Mouse (Mus musculus) kidney, embryonic 14.5 days (tissue): ENCODE results near the gene Smim26. TPM values are rescaled to one million over a fixed set of nuclear protein-coding genes. Genes with fewer than 3 reads are reported as not detected.
A peak's percentile ranks its signal among the peaks of the same experiment; 100 is the strongest.

Experiments used
- ATAC-seq: fragments of 200-750 bp; cut with Nextera tagmentation; 2 replicates; pipeline ENCODE4 v1.8.0; 2017; ENCODE audit warnings: moderate number of reproducible peaks, mild to moderate bottlenecking, moderate TSS enrichment, moderate library complexity; ENCODE audit not compliant: low FRiP score, low TSS enrichment
- H3K27ac ChIP-seq: fragments of 300-500 bp; sonication (generic); 2 replicates; pipeline ENCODE4 v1.5.1; 2014; ENCODE audit warnings: low read depth, mild to moderate bottlenecking, low read length, moderate library complexity, mixed read lengths
- H3K27me3 ChIP-seq: fragments of 300-500 bp; sonication (generic); 2 replicates; pipeline ENCODE4 v1.6.1; 2014; ENCODE audit warnings: mild to moderate bottlenecking, low read length; ENCODE audit not compliant: control insufficient read depth, insufficient read depth
- H3K36me3 ChIP-seq: fragments of 300-500 bp; sonication (generic); 2 replicates; pipeline ENCODE4 v1.6.1; 2014; ENCODE audit warnings: low read length, mixed read lengths; ENCODE audit not compliant: control insufficient read depth, insufficient read depth
- H3K4me1 ChIP-seq: fragments of 300-500 bp; sonication (generic); 2 replicates; pipeline ENCODE4 v1.6.1; 2014; ENCODE audit warnings: low read length, mixed read lengths; ENCODE audit not compliant: control insufficient read depth, insufficient read depth
- H3K4me2 ChIP-seq: fragments of 300-500 bp; sonication (generic); replicated peaks from 2 replicates; pipeline ENCODE4 v1.6.1; 2014; ENCODE audit warnings: low read depth, mild to moderate bottlenecking, low read length
- H3K4me3 ChIP-seq: fragments of 300-500 bp; sonication (generic); 2 replicates; pipeline ENCODE4 v1.5.1; 2014; ENCODE audit warnings: mild to moderate bottlenecking, low read length
- H3K9ac ChIP-seq: fragments of 300-500 bp; sonication (generic); 2 replicates; pipeline ENCODE4 v1.6.1; 2014; ENCODE audit warnings: low read depth, mild to moderate bottlenecking, low read length, moderate library complexity
- H3K9me3 ChIP-seq: fragments of 300-500 bp; sonication (generic); 2 replicates; pipeline ENCODE4 v1.6.1; 2016; ENCODE audit warnings: low read length; ENCODE audit not compliant: control insufficient read depth
- WGBS: fragments of 180-500 bp; shearing (Covaris S2); extraction: QIAGEN DNeasy Blood & Tissue Kit; methylation state at CpG from one replicate; pipeline ENCODE4 v1.1.7; 2014; 5-methylcytosine and 5-hydroxymethylcytosine counted together
- polyA plus RNA-seq: library from polyadenylated mRNA; unstranded; fragments of >200 nt; fragmentation: Nextera tagmentation; extraction: Ambion mirVana; gene quantifications from 2 replicates; pipeline ENCODE4 v1.2.1, GENCODE M21; 2014

The Smim26 gene
- polyA plus RNA-seq, 1 experiment from 2014 or later = 41.8 TPM

DNA sequence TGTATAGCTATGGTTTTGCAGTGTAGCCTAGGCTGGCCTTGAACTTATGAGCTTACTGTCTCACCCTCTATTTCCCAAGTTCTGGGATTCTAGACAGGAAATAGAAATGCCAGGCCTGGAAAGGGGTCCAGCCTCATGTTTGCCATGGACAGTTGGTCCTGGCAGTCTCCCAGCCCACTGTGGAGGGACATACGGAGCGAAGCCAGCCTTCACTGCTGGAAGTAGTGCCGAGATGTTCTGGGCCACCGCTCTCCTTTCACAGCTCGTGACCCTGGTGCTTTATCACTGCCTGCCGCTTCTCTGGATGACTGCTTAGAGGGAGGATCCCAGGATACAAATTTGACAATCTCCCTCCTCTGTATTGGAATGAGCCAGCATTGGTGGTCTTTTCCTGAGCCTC, 27.6 kb downstream of the Smim26 start:
- 44% methylated on average over 6 of the region's 6 CpGs for WGBS
- H3K27ac ChIP-seq = no peak overlapping the region
- H3K4me2 ChIP-seq = no peak overlapping the region
- H3K4me1 ChIP-seq = no peaks in the 10 kb centered on the region
- no peaks in the 10 kb centered on the region; the same call in 1 of the 2 replicates for H3K9me3 ChIP-seq
- H3K4me3 ChIP-seq = no peak overlapping the region
- no peaks in the 10 kb centered on the region for H3K36me3 ChIP-seq
- no peak overlapping the region for H3K9ac ChIP-seq
- H3K27me3 ChIP-seq = no peaks in the 10 kb centered on the region
- ATAC-seq = peak; percentile 72; the same call in 1 of the 2 replicates

DNA sequence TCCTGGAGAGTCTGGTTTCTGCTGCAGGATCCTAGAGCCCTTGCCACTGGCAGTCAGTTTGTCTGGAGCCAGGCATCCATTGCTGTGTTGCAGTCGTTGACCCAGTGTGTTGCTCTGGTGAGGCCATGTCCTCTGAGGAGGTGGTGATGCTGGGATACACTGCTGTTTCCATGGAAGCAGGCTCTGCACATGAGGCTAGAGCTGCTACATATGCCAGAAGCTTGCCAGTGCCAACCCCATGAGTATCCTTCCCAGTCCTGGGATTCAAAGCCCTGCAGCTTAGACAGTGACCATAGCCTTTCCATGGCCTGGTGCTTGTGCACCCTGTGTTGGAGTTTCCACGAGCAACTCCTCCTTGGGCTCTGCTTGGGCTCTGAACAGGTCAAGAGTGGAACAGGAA, 39.7 kb downstream of the Smim26 start:
- no peaks in the 10 kb centered on the region for H3K4me1 ChIP-seq
- H3K27me3 ChIP-seq = no peaks in the 10 kb centered on the region
- no peak overlapping the region for H3K27ac ChIP-seq
- H3K4me2 ChIP-seq = no peak overlapping the region
- ATAC-seq = no peak
- H3K9me3 ChIP-seq = peaks cover 4% of the 10 kb centered on the region; the same call in 1 of the 2 replicates
- no peaks in the 10 kb centered on the region for H3K36me3 ChIP-seq
- H3K4me3 ChIP-seq = no peak overlapping the region
- WGBS = 91% methylated on average over 2 of the region's 2 CpGs
- H3K9ac ChIP-seq = no peak overlapping the region

DNA sequence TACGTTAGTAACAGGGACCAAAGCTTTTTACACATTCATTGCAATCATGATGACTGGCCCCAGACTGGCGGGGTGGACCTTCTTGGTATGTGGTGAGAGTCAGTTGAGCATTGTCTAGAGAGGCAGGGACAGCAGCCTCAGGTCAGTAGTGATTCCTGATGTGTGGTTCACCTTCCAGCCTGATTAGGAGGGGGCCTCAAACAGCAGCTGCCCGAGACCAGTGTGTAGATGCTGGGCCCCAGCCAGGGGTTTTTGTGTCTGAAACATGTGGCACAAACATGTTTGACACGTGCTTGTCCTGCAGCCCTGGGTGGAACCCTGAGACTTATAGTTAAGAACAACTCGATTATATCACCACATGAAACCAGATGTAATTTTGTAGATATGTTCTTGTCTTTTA, 40.4 kb downstream of the Smim26 start:
- Histone ChIP-seq H3K9ac (no peak overlapping the region), H3K27me3 (no peaks in the 10 kb centered on the region), H3K4me3 (no peak overlapping the region), H3K9me3 (peaks cover 4% of the 10 kb centered on the region; the same call in 1 of the 2 replicates), H3K4me1 (no peaks in the 10 kb centered on the region), H3K36me3 (no peaks in the 10 kb centered on the region), H3K4me2 (no peak overlapping the region), H3K27ac (no peak overlapping the region)
- WGBS = 69% methylated on average over 5 of the region's 5 CpGs
- no peak for ATAC-seq

DNA sequence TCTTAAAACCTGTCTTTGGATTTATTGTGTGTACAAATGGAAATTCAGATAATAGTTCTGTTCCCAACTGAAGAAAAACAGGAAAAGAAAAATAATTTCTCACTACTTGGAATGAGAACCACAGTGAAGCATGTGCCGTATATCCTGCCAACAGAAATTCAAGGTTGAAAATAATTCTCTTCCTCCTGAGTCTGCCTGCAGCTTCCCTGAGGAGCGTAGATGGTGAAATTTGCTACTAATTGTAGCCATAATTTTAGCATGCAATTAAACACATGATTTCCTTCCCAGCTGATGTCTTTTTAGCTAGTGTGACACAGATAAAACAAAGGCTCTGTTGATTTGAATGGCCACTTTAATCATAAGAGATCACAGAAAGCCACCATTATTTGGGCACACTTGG, 40.9 kb downstream of the Smim26 start:
- ATAC-seq = no peak
- Histone ChIP-seq H3K27ac (no peak overlapping the region; the same call in 1 of the 2 replicates), H3K9ac (no peak overlapping the region), H3K27me3 (no peaks in the 10 kb centered on the region), H3K9me3 (peaks cover 4% of the 10 kb centered on the region; the same call in 1 of the 2 replicates), H3K4me2 (no peak overlapping the region), H3K4me3 (no peak overlapping the region), H3K36me3 (no peaks in the 10 kb centered on the region), H3K4me1 (no peaks in the 10 kb centered on the region)
- 61% methylated on average over 2 of the region's 2 CpGs for WGBS

DNA sequence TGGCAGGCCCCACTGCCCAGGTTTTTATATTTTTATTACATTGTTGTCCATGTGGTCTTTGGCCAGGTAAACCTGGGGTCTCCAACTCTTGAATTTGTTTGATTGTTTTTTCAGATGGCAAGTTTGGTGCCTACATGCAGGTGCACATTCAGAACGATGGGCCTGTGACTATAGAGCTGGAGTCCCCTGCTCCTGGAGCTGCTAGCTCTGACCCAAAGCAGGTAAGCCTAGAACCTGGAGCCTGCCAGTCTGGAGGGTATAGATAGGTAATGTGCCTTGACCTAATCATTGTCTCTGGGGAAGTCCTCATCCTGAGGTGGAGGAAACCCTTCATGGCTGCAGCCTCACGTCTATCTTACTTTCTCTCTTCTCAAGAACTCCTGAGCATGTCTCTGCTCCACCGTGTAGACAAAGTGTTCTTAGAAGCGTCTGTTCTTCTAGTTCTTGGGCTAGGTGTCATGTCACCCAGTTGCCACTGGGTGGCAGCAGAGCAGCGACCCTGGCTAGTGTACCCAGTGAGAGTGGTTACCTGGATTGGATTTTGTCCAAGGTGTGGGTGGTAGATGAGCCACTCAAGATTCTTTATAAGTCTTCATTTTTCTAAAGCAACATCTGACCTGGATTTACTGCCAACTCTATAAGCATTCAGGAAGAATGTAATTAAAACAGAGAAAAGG, 41.9 kb downstream of the Smim26 start:
- no peak overlapping the region for H3K4me3 ChIP-seq
- no peaks in the 10 kb centered on the region for H3K4me1 ChIP-seq
- H3K9ac ChIP-seq = no peak overlapping the region
- 23% methylated on average over 5 of the region's 5 CpGs for WGBS
- no peaks in the 10 kb centered on the region for H3K36me3 ChIP-seq
- no peak overlapping the region for H3K4me2 ChIP-seq
- no peaks in the 10 kb centered on the region for H3K27me3 ChIP-seq
- no peak overlapping the region for H3K27ac ChIP-seq
- H3K9me3 ChIP-seq = peaks cover 4% of the 10 kb centered on the region; the same call in 1 of the 2 replicates
- ATAC-seq = peak; percentile 58

DNA sequence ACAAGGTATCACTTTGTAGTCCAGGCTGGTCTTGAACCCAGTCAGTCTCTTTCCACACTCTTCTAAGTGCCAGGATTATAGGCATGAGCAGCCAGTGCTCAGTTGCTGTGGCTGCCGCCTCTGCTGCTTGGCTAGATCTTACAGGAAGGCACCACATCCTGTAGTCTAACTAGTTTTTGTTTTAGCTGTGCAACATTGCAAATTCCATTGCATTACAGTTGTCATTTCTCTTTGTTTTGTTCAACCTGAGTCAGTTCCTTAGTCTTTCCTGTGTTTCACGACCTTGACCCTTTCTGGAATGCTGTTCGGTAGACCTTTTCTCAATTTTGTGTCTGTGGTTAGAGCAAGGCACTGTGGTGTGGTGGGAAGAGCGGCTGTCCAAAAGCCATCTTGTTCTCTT, 43.4 kb downstream of the Smim26 start:
- no peaks in the 10 kb centered on the region for H3K36me3 ChIP-seq
- H3K4me2 ChIP-seq = no peak overlapping the region
- H3K9ac ChIP-seq = no peak overlapping the region
- ATAC-seq = no peak
- WGBS = 74% methylated on average over 4 of the region's 4 CpGs
- no peaks in the 10 kb centered on the region for H3K27me3 ChIP-seq
- no peaks in the 10 kb centered on the region for H3K4me1 ChIP-seq
- H3K9me3 ChIP-seq = peaks cover 4% of the 10 kb centered on the region; the same call in 1 of the 2 replicates
- no peak overlapping the region for H3K4me3 ChIP-seq
- H3K27ac ChIP-seq = no peak overlapping the region

DNA sequence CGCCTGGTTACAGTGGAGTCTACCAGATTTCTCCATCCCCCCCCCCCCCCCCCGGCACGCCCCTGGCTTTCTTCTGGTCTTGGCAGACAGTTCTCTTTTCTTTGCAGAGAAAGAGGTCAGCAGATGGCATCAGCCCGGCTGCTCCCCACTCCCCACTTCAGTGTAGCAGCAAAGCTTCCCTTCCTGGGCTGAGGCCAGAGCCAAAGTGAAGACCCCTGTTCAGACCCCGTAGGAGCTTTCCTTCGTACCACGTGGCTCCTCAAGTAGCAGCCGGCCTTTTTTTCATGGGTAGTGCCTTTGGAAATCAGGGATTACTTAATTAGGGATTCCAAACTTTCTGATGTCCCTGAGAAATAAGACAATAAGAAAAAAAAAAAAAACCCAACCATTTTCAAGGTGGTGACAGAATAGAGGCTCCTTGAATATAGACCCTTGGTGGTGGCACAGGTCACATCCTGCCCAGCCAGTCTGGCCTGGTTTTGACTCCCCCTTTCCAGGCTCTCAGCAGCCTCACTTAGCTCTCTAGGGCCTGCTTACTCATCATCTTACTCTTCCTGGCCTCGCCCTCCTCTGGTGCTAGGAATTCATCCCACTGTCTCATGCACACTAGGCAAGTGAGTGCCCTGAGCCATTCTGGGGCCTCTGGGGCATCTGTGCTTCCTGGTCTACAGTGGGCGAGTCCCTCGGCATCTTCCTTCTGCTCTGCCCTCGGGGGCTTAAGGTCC, 44.0 kb downstream of the Smim26 start:
- no peaks in the 10 kb centered on the region for H3K27me3 ChIP-seq
- no peak overlapping the region for H3K4me2 ChIP-seq
- H3K27ac ChIP-seq = no peak overlapping the region
- H3K9ac ChIP-seq = no peak overlapping the region
- no peaks in the 10 kb centered on the region for H3K9me3 ChIP-seq
- no peak for ATAC-seq
- no peak overlapping the region for H3K4me3 ChIP-seq
- H3K36me3 ChIP-seq = no peaks in the 10 kb centered on the region
- WGBS = 86% methylated on average over 12 of the region's 12 CpGs
- no peaks in the 10 kb centered on the region for H3K4me1 ChIP-seq

DNA sequence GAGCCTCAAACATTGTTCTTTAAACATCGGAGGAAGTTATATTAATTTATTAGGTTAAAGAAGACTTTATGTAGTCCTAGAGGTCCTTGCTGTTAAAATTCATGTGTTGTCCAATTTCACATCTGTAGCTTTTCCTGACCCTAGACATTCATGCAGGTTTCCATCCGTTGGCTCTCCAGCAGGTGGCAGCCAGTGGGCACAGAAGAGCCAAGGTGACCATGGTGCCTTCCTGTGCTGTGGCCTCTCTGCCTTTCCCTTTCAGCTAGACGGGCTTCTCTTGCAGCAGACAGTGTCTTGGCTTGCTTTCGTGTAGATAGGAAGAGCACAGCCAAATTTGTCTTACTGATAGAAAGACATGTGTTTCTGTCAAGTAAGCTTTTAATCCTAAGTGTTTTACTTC, 44.9 kb downstream of the Smim26 start:
- Histone ChIP-seq H3K9ac (no peak overlapping the region), H3K27me3 (no peaks in the 10 kb centered on the region), H3K4me2 (no peak overlapping the region), H3K4me1 (no peaks in the 10 kb centered on the region), H3K9me3 (no peaks in the 10 kb centered on the region), H3K4me3 (no peak overlapping the region), H3K27ac (no peak overlapping the region), H3K36me3 (no peaks in the 10 kb centered on the region)
- ATAC-seq = no peak
- 66% methylated on average over 4 of the region's 4 CpGs for WGBS

DNA sequence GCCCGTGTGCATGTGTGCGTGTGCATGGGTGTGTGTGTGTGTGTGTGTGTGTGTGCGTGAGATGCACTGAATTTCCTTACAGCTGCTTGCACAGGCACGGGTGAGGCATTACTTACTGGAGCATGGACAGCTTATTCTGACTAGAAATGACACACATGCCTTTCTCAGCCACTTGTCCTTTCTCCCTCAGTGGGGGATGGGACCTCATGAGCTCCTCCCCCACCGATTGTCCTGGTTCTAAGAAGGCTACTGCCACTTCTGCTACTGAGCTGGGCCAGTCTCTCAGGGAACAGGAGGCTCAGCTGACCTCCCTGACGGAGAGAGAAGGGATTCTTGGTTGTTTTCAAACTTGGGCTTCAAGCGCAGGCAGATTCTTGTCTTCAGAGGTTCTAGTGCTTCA, 46.2 kb downstream of the Smim26 start:
- no peak overlapping the region for H3K4me3 ChIP-seq
- no peak for ATAC-seq
- 73% methylated on average over 7 of the region's 7 CpGs for WGBS
- no peak overlapping the region for H3K27ac ChIP-seq
- H3K36me3 ChIP-seq = no peaks in the 10 kb centered on the region
- no peaks in the 10 kb centered on the region for H3K27me3 ChIP-seq
- H3K9ac ChIP-seq = no peak overlapping the region
- no peak overlapping the region for H3K4me2 ChIP-seq
- no peaks in the 10 kb centered on the region for H3K9me3 ChIP-seq
- H3K4me1 ChIP-seq = no peaks in the 10 kb centered on the region
